Mouse (Mus musculus): ENCODE measurements around the gene Gsk3b.
"Not testable (repeated sequence)": the region's sequence is repeated elsewhere in the genome, so short reads cannot be mapped to it uniquely, and the experiment has no call there.

DNA sequence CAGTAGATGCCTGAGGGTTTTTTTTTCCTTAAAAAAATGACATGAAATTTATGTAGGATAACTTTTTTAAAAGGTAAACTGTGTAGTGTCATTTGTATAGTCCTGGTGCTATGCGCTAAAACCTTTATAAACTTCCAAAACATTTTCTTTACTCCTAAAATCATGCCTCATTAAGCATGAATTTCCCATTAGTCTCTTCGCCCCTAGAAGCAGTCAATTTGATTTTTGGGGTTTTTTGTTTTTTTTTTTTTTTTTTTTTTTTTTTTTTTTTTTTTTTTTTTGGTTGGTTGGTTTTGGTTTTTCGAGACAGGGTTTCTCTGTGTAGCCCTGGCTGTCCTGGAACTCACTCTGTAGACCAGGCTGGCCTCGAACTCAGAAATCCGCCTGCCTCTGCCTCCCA, 133.7 kb downstream of the Gsk3b start:
- not testable (repeated sequence) for TF ChIP-seq CTCF (IDR thresholded peaks at IDR 0.05; ENCODE audit: low read depth, low read length); POLR2AphosphoS5 (IDR thresholded peaks at IDR 0.05; ENCODE audit: insufficient replicate concordance, low read depth, low read length); TAL1 (conservative IDR thresholded peaks at IDR 0.05; ENCODE audit: low read depth, low read length); GATA1 (IDR thresholded peaks at IDR 0.05; ENCODE audit: borderline replicate concordance, low read length)
